Mouse (Mus musculus): Measurements from ENCODE around the gene Cdk5r2. TPM values are rescaled to one million over a fixed set of nuclear protein-coding genes. Genes with fewer than 3 reads are reported as not detected.

The Cdk5r2 gene
- polyA plus RNA-seq, 1 experiment: not detected

GRCm38 (mm10) chr1:74858171-74858719, 3.5 kb downstream of the Cdk5r2 start:
- Histone ChIP-seq H3K9me3 (ENCODE audit: control insufficient read depth, low read length) (peaks cover 8% of the 10 kb centered on the region; the same call in 1 of the 2 replicates), H3K4me1 (ENCODE audit: control insufficient read depth) (peaks cover 3% of the 10 kb centered on the region; the same call in 1 of the 2 replicates), H3K27me3 (ENCODE audit: control insufficient read depth) (peaks cover 69% of the 10 kb centered on the region), H3K4me3 (replicated peaks) (no peak overlapping the region), H3K36me3 (ENCODE audit: control insufficient read depth) (no peaks in the 10 kb centered on the region)
- TF ChIP-seq TAL1 (IDR thresholded peaks at IDR 0.05; ENCODE audit: low read length) (no peak), GATA1 (IDR thresholded peaks at IDR 0.05; ENCODE audit: low read length) (no peak)

GRCm38 (mm10) chr1:74858805-74859204, 4.1 kb downstream of the Cdk5r2 start:
- Histone ChIP-seq H3K4me3 (replicated peaks) (no peak overlapping the region), H3K9me3 (ENCODE audit: control insufficient read depth, low read length) (peaks cover 8% of the 10 kb centered on the region; the same call in 1 of the 2 replicates), H3K27me3 (ENCODE audit: control insufficient read depth) (peaks cover 63% of the 10 kb centered on the region), H3K36me3 (ENCODE audit: control insufficient read depth) (no peaks in the 10 kb centered on the region), H3K4me1 (ENCODE audit: control insufficient read depth) (peaks cover 3% of the 10 kb centered on the region; the same call in 1 of the 2 replicates)
- TF ChIP-seq TAL1 (IDR thresholded peaks at IDR 0.05; ENCODE audit: low read length) (no peak), GATA1 (IDR thresholded peaks at IDR 0.05; ENCODE audit: low read length) (no peak)

- H3K4me1 ChIP-seq (ENCODE audit: control insufficient read depth): peaks cover 3% of the 10 kb centered on the region; the same call in 1 of the 2 replicates
- H3K4me3 ChIP-seq (replicated peaks): no peak overlapping the region
- H3K27me3 ChIP-seq (ENCODE audit: control insufficient read depth): peaks cover 57% of the 10 kb centered on the region
- no peaks in the 10 kb centered on the region for H3K36me3 ChIP-seq (ENCODE audit: control insufficient read depth)
- no peak for TF ChIP-seq GATA1 (IDR thresholded peaks at IDR 0.05; ENCODE audit: low read length)
- no peak for TF ChIP-seq TAL1 (IDR thresholded peaks at IDR 0.05; ENCODE audit: low read length)
- peaks cover 8% of the 10 kb centered on the region; the same call in 1 of the 2 replicates for H3K9me3 ChIP-seq (ENCODE audit: control insufficient read depth, low read length)
Observed at GRCm38 (mm10) chr1:74859223-74859984, 4.7 kb downstream of the Cdk5r2 start.

DNA sequence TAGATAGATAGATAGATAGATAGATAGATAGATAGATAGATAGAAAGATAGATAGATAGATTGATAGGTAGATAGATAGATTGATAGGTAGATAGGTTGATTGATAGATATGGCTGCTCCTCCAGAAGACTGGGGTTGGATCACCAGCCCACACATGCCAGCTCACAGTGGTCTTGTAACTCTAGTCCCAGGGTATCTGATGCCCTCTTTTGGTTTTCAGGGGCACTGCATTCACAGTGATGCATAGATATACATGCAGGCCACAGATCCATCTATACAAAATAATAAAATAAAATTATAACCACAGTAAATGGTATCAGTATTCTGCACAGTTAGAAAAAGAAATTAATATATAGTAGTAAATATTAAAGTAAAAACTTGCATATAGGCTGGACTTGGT, 7.0 kb downstream of the Cdk5r2 start:
- TF ChIP-seq GATA1 (IDR thresholded peaks at IDR 0.05; ENCODE audit: low read length) (no peak), TAL1 (IDR thresholded peaks at IDR 0.05; ENCODE audit: low read length) (no peak)
- H3K4me1 ChIP-seq (ENCODE audit: control insufficient read depth): no peaks in the 10 kb centered on the region
- no peaks in the 10 kb centered on the region for H3K36me3 ChIP-seq (ENCODE audit: control insufficient read depth)
- H3K4me3 ChIP-seq (replicated peaks): no peak overlapping the region
- no peaks in the 10 kb centered on the region for H3K9me3 ChIP-seq (ENCODE audit: control insufficient read depth, low read length)
- H3K27me3 ChIP-seq (ENCODE audit: control insufficient read depth): peaks cover 34% of the 10 kb centered on the region

- Histone ChIP-seq H3K36me3 (ENCODE audit: control insufficient read depth) (no peaks in the 10 kb centered on the region), H3K4me1 (ENCODE audit: control insufficient read depth) (no peaks in the 10 kb centered on the region), H3K27me3 (ENCODE audit: control insufficient read depth) (peaks cover 3% of the 10 kb centered on the region), H3K9me3 (ENCODE audit: control insufficient read depth, low read length) (no peaks in the 10 kb centered on the region), H3K4me3 (replicated peaks) (no peak overlapping the region)
- TF ChIP-seq TAL1 (IDR thresholded peaks at IDR 0.05; ENCODE audit: low read length) (no peak), GATA1 (IDR thresholded peaks at IDR 0.05; ENCODE audit: low read length) (no peak)
Observed at GRCm38 (mm10) chr1:74872218-74872617, 17.5 kb downstream of the Cdk5r2 start.

GRCm38 (mm10) chr1:74877199-74877598, 22.5 kb downstream of the Cdk5r2 start:
- H3K27me3 ChIP-seq (ENCODE audit: control insufficient read depth): peaks cover 26% of the 10 kb centered on the region
- TF ChIP-seq GATA1 (IDR thresholded peaks at IDR 0.05; ENCODE audit: low read length): no peak
- TF ChIP-seq TAL1 (IDR thresholded peaks at IDR 0.05; ENCODE audit: low read length): no peak
- no peak overlapping the region for H3K4me3 ChIP-seq (replicated peaks)
- no peaks in the 10 kb centered on the region for H3K9me3 ChIP-seq (ENCODE audit: control insufficient read depth, low read length)
- H3K4me1 ChIP-seq (ENCODE audit: control insufficient read depth): no peaks in the 10 kb centered on the region
- no peaks in the 10 kb centered on the region for H3K36me3 ChIP-seq (ENCODE audit: control insufficient read depth)

- no peaks in the 10 kb centered on the region for H3K36me3 ChIP-seq (ENCODE audit: control insufficient read depth)
- H3K4me3 ChIP-seq (replicated peaks): no peak overlapping the region
- peaks cover 63% of the 10 kb centered on the region for H3K27me3 ChIP-seq (ENCODE audit: control insufficient read depth)
- no peaks in the 10 kb centered on the region for H3K4me1 ChIP-seq (ENCODE audit: control insufficient read depth)
- no peaks in the 10 kb centered on the region for H3K9me3 ChIP-seq (ENCODE audit: control insufficient read depth, low read length)
- TF ChIP-seq TAL1 (IDR thresholded peaks at IDR 0.05; ENCODE audit: low read length) (no peak), GATA1 (IDR thresholded peaks at IDR 0.05; ENCODE audit: low read length) (no peak)
Observed at GRCm38 (mm10) chr1:74880785-74881360, 26.1 kb downstream of the Cdk5r2 start.

DNA sequence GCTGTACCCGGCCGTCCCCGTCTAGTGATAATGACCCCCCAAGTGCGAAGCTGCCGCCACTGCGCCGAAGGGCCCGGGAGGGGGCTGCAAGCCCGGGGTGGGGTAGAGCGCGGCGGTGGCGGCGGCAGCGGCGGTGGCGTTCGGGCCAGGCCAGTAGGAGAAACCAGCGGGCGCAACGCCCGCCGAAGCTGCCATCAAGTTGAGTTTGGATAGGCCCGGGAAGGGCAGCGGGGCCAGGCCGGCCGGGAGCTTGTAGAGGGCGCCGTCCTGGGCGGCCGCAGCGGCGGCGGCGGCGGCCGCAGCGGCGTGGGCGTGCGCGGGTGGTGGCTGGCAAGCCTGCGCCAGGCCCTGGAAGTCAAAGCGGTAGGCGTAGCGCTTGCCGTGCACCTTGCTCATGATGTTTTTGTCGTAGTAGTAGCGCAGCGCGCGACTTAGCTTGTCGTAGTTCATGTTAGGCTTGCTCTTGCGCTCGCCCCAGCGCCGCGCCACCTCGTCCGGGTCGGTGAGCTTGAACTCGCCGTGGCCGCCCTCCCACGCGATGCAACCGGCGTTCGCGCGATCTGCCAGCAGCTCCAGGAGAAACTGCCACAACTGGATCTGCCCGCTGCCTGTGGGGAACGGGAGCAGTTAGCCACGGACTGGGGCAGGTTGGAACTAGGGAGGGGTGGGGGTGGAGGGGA, 27.5 kb downstream of the Cdk5r2 start:
- TF ChIP-seq GATA1 (IDR thresholded peaks at IDR 0.05; ENCODE audit: low read length): no peak
- Histone ChIP-seq H3K36me3 (ENCODE audit: control insufficient read depth) (no peaks in the 10 kb centered on the region), H3K4me3 (replicated peaks) (no peak overlapping the region), H3K4me1 (ENCODE audit: control insufficient read depth) (no peaks in the 10 kb centered on the region), H3K9me3 (ENCODE audit: control insufficient read depth, low read length) (no peaks in the 10 kb centered on the region), H3K27me3 (ENCODE audit: control insufficient read depth) (peaks cover 76% of the 10 kb centered on the region)

GRCm38 (mm10) chr1:74882828-74883227, 28.1 kb downstream of the Cdk5r2 start:
- H3K9me3 ChIP-seq (ENCODE audit: control insufficient read depth, low read length): no peaks in the 10 kb centered on the region
- H3K27me3 ChIP-seq (ENCODE audit: control insufficient read depth): peaks cover 80% of the 10 kb centered on the region
- no peak overlapping the region for H3K4me3 ChIP-seq (replicated peaks)
- no peaks in the 10 kb centered on the region for H3K4me1 ChIP-seq (ENCODE audit: control insufficient read depth)
- no peak for TF ChIP-seq GATA1 (IDR thresholded peaks at IDR 0.05; ENCODE audit: low read length)
- no peak for TF ChIP-seq TAL1 (IDR thresholded peaks at IDR 0.05; ENCODE audit: low read length)
- no peaks in the 10 kb centered on the region for H3K36me3 ChIP-seq (ENCODE audit: control insufficient read depth)

All from erythroblast, embryonic 14.5 days (primary cell).